Mouse (Mus musculus): ENCODE data around the gene Ankfy1.

DNA sequence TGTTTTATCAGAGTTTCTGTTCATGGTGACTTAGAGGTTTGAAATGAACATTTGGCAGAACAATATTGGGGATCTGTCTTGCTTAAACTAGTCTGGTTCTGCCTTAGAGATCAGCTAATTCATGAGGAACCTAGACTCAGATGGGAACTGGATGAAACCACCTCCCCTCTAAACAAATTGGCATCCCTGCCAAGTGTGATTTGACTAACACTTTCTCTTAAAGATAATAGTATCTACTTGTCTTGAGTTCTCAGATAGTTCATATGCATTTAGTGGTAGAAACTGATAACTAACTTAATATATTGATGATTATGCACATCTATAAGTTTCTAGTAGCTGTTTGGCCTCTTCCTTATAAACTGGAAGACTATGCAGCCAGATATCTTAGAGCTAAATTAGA is 3.1 kb upstream of the Ankfy1 start:
- TF ChIP-seq CTCF (IDR thresholded peaks at IDR 0.05), result no peak
- no peak for TF ChIP-seq EP300 (IDR thresholded peaks at IDR 0.05)
